Mouse (Mus musculus): ENCODE measurements around the gene Adra1b.

- TF ChIP-seq POLR2A (IDR thresholded peaks at IDR 0.05; ENCODE audit: extremely low read depth, insufficient read depth, low read length), result no peak
- no peak for TF ChIP-seq CTCF (IDR thresholded peaks at IDR 0.05; ENCODE audit: extremely low read depth, insufficient read depth, low read length)
Measured at GRCm38 (mm10) chr11:43927133-43927815, 26.3 kb upstream of the Adra1b start.

All from cortical plate, adult 2 months (tissue).